Mouse (Mus musculus) hindbrain, embryonic 11.5 days (tissue): ENCODE measurements around the gene Vmn1r213. TPM values are rescaled to one million over a fixed set of nuclear protein-coding genes. Genes with fewer than 3 reads are reported as not detected.

ENCODE experiments used
- ATAC-seq: fragments of 200-750 bp; cut with Nextera tagmentation; 2 replicates; pipeline ENCODE4 v1.8.0; 2017; ENCODE audit warnings: mild to moderate bottlenecking, moderate TSS enrichment, moderate library complexity; ENCODE audit not compliant: low FRiP score
- DNase-seq: peaks from one replicate; pipeline ENCODE4 v3.0.0-alpha.2; 2015; ENCODE audit warnings: low spot score
- H3K27ac ChIP-seq: fragments of 300-500 bp; sonication (generic); 2 replicates; pipeline ENCODE4 v1.5.1; 2014; ENCODE audit warnings: mild to moderate bottlenecking, low read depth, low read length
- H3K27me3 ChIP-seq: fragments of 300-500 bp; sonication (generic); 2 replicates; pipeline ENCODE4 v1.6.1; 2014; ENCODE audit warnings: mild to moderate bottlenecking, low read length, moderate library complexity, mixed read lengths; ENCODE audit not compliant: control insufficient read depth, insufficient read depth
- H3K36me3 ChIP-seq: fragments of 300-500 bp; sonication (generic); 2 replicates; pipeline ENCODE4 v1.6.1; 2014; ENCODE audit warnings: mild to moderate bottlenecking, low read length, moderate library complexity, mixed read lengths; ENCODE audit not compliant: control insufficient read depth, insufficient read depth
- H3K4me1 ChIP-seq: fragments of 300-500 bp; sonication (generic); replicated peaks from 2 replicates; pipeline ENCODE4 v1.6.1; 2014; ENCODE audit warnings: low read length, mixed read lengths; ENCODE audit not compliant: control insufficient read depth, insufficient read depth
- H3K4me2 ChIP-seq: fragments of 300-500 bp; sonication (generic); replicated peaks from 2 replicates; pipeline ENCODE4 v1.6.1; 2014; ENCODE audit warnings: mild to moderate bottlenecking, low read depth, low read length
- H3K4me3 ChIP-seq: fragments of 300-500 bp; sonication (generic); 2 replicates; pipeline ENCODE4 v1.5.1; 2014; ENCODE audit warnings: low read depth, low read length
- H3K9ac ChIP-seq: fragments of 300-500 bp; sonication (generic); 2 replicates; pipeline ENCODE4 v1.6.1; 2014; ENCODE audit warnings: low read depth, low read length
- H3K9me3 ChIP-seq: fragments of 300-500 bp; sonication (generic); 2 replicates; pipeline ENCODE4 v1.6.1; 2016; ENCODE audit warnings: low read length; ENCODE audit not compliant: control insufficient read depth
- WGBS: fragments of 180-500 bp; shearing (Covaris S2); extraction: QIAGEN DNeasy Blood & Tissue Kit; methylation state at CpG from one replicate; pipeline ENCODE4 v1.1.7; 2014; 5-methylcytosine and 5-hydroxymethylcytosine counted together
- polyA plus RNA-seq: library from polyadenylated mRNA; unstranded; fragments of >200 nt; fragmentation: Nextera tagmentation; extraction: Ambion mirVana; gene quantifications from 2 replicates; pipeline ENCODE4 v1.2.1, GENCODE M21; 2014

Gene Vmn1r213
- polyA plus RNA-seq: not detected in 2 replicates

GRCm38 (mm10) chr13:23007356-23007755, at the start of gene Vmn1r213:
Gene Vmn1r213, plus strand, starts transcription at chr13:23007656.
- H3K9ac ChIP-seq: no peak within 1 kb of the TSS
- no peak for DNase-seq
- ATAC-seq: no peak
- no peaks in the 10 kb centered on the region for H3K9me3 ChIP-seq
- no peak within 1 kb of the TSS for H3K4me2 ChIP-seq
- H3K4me3 ChIP-seq: no peak within 1 kb of the TSS
- WGBS: 63% methylated on average over 1 of the region's 1 CpGs
- no peaks in the 10 kb centered on the region for H3K36me3 ChIP-seq
- H3K27me3 ChIP-seq: no peaks in the 10 kb centered on the region
- no peaks in the 10 kb centered on the region for H3K4me1 ChIP-seq
- no peak within 1 kb of the TSS for H3K27ac ChIP-seq

GRCm38 (mm10) chr13:22990214-22990891, 17.1 kb upstream of the Vmn1r213 start:
- WGBS: 85% methylated on average over 11 of the region's 11 CpGs
- H3K4me1 ChIP-seq: no peaks in the 10 kb centered on the region
- no peak overlapping the region for H3K4me3 ChIP-seq
- ATAC-seq (no peak), DNase-seq (no peak)
- H3K27ac ChIP-seq: no peak overlapping the region
- H3K27me3 ChIP-seq: no peaks in the 10 kb centered on the region
- no peaks in the 10 kb centered on the region for H3K36me3 ChIP-seq
- no peaks in the 10 kb centered on the region for H3K9me3 ChIP-seq
- no peak overlapping the region for H3K4me2 ChIP-seq
- H3K9ac ChIP-seq: no peak overlapping the region

- H3K9ac ChIP-seq: no peak overlapping the region
- H3K9me3 ChIP-seq: no peaks in the 10 kb centered on the region
- H3K4me1 ChIP-seq: no peaks in the 10 kb centered on the region
- DNase-seq: no peak
- no peak overlapping the region for H3K4me2 ChIP-seq
- H3K27ac ChIP-seq: no peak overlapping the region
- 33% methylated on average over 1 of the region's 1 CpGs for WGBS
- H3K4me3 ChIP-seq: no peak overlapping the region
- H3K36me3 ChIP-seq: no peaks in the 10 kb centered on the region
- ATAC-seq: no peak
- no peaks in the 10 kb centered on the region for H3K27me3 ChIP-seq
Measured at GRCm38 (mm10) chr13:22992178-22992700, 15.2 kb upstream of the Vmn1r213 start.

DNA sequence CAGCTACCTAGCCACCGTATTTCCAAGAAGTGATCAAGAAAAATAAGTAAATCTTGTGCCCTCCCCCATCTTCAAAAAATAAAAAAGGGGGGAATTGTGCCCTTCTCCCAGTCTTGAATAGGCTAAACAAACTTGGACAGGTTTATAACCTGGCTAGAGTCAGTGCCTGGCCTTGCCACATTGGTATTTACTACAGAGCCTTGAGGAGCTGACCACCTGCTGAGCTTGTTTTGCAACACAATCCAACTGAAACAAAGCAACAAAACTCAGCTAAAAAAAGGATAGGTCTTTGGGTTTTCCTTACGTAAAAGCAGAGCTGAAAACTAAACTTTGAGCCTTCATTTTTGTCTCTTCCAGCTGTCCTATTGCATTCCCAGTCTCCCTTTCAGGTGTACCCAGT, 14.7 kb upstream of the Vmn1r213 start:
- Histone ChIP-seq H3K27ac (no peak overlapping the region), H3K36me3 (no peaks in the 10 kb centered on the region), H3K4me2 (no peak overlapping the region), H3K4me3 (no peak overlapping the region), H3K9ac (no peak overlapping the region), H3K27me3 (no peaks in the 10 kb centered on the region), H3K4me1 (no peaks in the 10 kb centered on the region), H3K9me3 (no peaks in the 10 kb centered on the region)
- ATAC-seq (no peak), DNase-seq (no peak)
- 47% methylated on average over 2 of the region's 2 CpGs for WGBS

GRCm38 (mm10) chr13:23018158-23018557, 10.7 kb downstream of the Vmn1r213 start:
- Histone ChIP-seq H3K36me3 (no peaks in the 10 kb centered on the region), H3K9me3 (no peaks in the 10 kb centered on the region), H3K27me3 (no peaks in the 10 kb centered on the region), H3K27ac (no peak overlapping the region), H3K9ac (no peak overlapping the region), H3K4me3 (no peak overlapping the region), H3K4me2 (no peak overlapping the region), H3K4me1 (no peaks in the 10 kb centered on the region)
- DNase-seq (no peak), ATAC-seq (no peak)

GRCm38 (mm10) chr13:23024812-23025211, 17.4 kb downstream of the Vmn1r213 start:
- no peaks in the 10 kb centered on the region for H3K36me3 ChIP-seq
- DNase-seq (no peak), ATAC-seq (no peak)
- H3K27ac ChIP-seq: no peak overlapping the region
- no peak overlapping the region for H3K4me3 ChIP-seq
- H3K9me3 ChIP-seq: no peaks in the 10 kb centered on the region
- no peak overlapping the region for H3K4me2 ChIP-seq
- no peak overlapping the region for H3K9ac ChIP-seq
- H3K27me3 ChIP-seq: no peaks in the 10 kb centered on the region
- no peaks in the 10 kb centered on the region for H3K4me1 ChIP-seq

DNA sequence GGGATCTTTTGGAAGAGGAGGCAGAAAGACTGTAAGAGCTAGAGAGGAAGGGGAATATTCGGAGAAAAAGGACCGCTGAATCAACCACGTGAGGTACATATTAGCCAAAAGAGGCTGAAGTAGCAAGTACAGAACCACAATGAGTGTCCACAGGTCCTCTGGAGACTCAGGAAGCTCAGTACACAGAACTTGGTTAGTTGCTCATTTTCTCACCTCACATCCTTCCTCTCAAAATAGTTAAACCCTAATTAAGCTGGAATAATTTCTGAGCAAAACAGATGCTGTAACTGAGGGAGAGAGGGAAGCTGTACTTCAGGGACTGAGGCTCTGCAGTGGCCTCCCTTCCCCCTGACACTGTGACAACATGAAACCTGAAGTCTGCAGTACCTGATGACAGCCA, 22.7 kb downstream of the Vmn1r213 start, which contains the start of gene Vmn1r214:
TSS of gene Vmn1r214 (plus strand) at position 301 of the 400 bp plus-strand sequence.
- no peak for ATAC-seq

DNA sequence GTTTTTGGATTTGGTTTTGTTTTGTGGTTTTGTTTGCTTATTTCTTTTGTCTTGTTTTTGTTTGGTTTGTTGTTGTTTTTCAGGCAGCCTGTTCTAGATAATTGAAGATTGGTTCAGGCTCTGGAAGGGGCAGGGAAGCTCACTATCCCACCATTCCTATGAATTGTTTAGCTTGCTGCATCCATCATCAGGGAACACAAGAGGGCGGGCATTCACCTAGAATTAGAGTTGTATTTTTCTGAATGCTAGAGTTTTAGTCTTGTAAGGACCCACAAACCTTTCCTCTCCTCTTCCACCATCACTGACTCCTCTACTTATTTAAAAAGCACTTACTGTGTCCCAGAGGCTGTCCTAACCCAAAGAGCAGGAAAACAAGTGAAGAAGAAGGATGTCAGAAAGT, 50.3 kb downstream of the Vmn1r213 start:
- Histone ChIP-seq H3K4me2 (no peak overlapping the region), H3K27ac (no peak overlapping the region), H3K9ac (no peak overlapping the region), H3K4me1 (no peaks in the 10 kb centered on the region), H3K27me3 (no peaks in the 10 kb centered on the region), H3K4me3 (no peak overlapping the region), H3K9me3 (no peaks in the 10 kb centered on the region), H3K36me3 (no peaks in the 10 kb centered on the region)
- ATAC-seq (no peak), DNase-seq (no peak)
- WGBS: 68% methylated on average over 1 of the region's 1 CpGs

More for the DNA sequence above, 22.7 kb downstream of the Vmn1r213 start, which contains the start of gene Vmn1r214:
- Histone ChIP-seq H3K4me1 (no peaks in the 10 kb centered on the region), H3K4me2 (no peak within 1 kb of the TSS), H3K9ac (no peak within 1 kb of the TSS), H3K27me3 (no peaks in the 10 kb centered on the region), H3K27ac (no peak within 1 kb of the TSS), H3K4me3 (no peak within 1 kb of the TSS), H3K9me3 (no peaks in the 10 kb centered on the region), H3K36me3 (no peaks in the 10 kb centered on the region)
- DNase-seq: no peak
- WGBS: 95% methylated on average over 3 of the region's 3 CpGs
